Mouse (Mus musculus): Measurements from ENCODE around the gene Emilin1.

Gene Emilin1

DNA sequence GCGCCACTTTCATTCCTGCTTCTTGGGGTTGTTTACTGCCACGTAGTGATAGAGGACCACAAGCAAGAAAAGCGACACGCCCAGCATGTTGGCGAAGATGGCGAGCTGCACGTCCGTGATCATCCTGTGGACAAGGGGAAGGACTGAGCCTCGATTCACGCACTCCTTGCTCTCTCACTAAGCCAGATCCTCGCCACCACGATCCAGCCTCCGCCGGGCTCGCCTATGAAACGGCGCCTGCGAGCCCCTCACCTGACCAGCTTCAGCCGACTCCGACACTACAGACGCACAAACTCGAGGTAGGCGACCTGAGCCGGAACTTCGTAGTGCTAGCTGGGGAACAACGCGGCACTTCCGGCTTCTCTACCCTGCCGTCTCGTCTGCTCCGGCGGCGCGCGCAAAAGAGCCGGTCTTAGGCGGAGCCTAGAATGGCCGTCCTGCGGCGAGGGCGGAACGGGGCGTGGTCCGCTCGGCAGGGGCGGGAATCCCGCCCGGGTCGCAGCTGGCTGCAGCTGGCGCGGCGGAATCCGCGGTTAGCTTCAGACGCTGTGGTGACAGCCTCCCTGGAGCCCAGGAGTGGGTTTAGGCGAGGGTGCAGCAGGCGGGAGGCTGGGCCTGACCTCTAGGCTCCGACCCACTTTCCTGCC is 5.7 kb upstream of the Emilin1 start, which contains the start of gene Ost4:
Gene Ost4 (minus strand): TSS at position 376 of the 647 bp plus-strand sequence.
- peak; percentile 89 for DNase-seq (ENCODE audit: low read depth, low spot score)

- no peak for DNase-seq (ENCODE audit: low read depth, low spot score)
These were observed 4.5 kb upstream of the Emilin1 start for GRCm38 (mm10) chr5:30908426-30909299.

DNA sequence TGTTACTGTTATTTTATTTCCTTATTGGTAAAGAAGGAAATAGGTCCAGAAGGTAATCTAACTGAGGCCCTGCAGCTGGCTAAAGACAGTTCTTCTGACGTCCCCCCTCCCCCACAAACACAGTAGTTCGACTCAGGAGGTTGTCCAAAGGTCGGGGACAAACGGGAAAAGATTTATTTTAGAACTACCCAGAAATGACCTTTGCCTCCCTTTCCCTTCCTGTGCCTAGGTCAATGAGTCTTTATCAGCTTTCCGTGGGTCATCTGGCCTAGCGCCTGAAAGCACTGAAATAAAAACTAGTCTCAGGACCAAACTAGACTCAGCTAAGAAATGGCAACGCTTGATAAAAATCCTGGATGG is 3.9 kb upstream of the Emilin1 start:
- DNase-seq (ENCODE audit: low read depth, low spot score) = no peak

- no peak for DNase-seq (ENCODE audit: low read depth, low spot score)
These were observed 3.3 kb upstream of the Emilin1 start for GRCm38 (mm10) chr5:30909863-30910262.

DNA sequence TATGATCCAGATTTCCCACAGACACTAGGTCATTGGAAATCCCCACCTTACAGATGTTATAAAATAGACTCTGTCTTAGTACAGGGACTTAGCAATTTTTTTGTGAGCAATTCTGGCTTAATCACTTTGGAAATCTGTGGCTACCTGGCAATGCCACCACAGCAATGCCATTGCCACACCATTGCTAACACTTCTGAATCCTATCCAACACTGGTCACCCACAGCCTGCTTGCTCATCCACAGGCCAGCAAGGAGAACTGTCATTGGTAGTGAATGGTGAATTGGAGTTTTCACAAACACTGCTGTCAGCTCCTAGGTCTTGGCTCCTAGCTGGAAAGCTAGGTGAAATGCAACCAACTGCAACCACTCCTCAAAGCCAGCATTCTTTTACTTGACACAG is 2.7 kb upstream of the Emilin1 start:
- DNase-seq (ENCODE audit: low read depth, low spot score) = no peak

GRCm38 (mm10) chr5:30912156-30912555 is 1.0 kb upstream of the Emilin1 start:
- no peak for DNase-seq (ENCODE audit: low read depth, low spot score)

- no peak for DNase-seq (ENCODE audit: low read depth, low spot score)
These were observed 966 bp downstream of the Emilin1 start for GRCm38 (mm10) chr5:30914101-30914635.

DNA sequence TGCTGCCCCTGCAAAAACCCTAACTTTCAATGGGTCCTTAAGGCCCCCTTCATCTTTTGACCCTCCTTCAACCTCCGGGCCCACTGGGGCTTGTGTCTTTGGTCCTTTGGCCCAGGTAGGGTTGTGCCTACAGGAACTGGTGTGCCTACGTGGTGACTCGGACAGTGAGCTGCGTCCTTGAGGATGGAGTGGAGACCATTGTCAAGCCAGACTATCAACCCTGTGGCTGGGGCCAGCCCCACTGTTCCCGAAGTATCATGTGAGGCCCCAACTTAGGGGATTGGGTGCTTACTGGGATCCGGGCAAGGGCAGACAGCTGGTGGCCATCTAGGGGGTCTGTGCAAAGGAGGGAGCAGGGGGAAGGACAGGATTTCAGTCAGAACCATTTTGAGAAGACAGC is 1.6 kb downstream of the Emilin1 start:
- DNase-seq (ENCODE audit: low read depth, low spot score) = no peak

DNA sequence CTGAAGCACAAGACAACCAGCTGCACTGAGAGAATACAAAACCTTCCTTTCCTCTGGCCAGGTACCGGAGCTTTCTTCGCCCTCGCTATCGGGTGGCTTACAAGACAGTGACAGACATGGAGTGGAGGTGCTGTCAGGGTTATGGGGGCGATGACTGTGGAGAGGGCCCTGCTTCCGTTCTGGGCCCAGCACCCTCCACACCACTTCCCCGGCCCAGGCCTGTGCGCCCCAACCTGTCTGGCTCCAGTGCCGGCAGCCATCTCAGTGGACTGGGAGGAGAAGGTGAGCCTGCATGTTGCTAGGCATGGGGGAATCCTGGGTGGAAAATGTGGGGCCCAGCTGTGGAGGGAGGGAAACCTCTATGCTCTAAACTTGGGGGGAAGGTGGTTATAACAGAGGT is 2.3 kb downstream of the Emilin1 start:
- DNase-seq (ENCODE audit: low read depth, low spot score) = no peak

DNA sequence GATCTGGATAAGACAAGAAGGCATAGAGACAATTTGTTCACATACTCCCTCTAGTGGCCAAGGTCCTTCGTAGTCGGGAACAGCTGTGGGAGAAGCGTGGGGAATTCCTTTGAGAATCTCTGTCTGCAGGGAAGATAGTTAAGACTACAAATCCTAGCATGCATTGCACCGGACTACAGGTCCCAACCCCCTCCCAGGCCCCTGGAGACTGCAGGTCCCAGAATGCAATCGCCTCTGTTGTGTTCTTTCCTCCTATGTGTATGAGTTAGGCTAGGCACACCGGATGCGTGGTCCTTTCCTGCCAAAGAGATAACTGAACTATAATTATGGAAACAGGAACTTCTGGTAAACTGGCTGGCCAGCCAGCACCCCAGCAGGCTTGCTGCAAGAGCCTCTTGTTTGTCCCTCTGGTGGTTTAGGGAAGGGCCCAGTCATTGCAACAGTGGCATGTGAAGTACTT is 2.8 kb downstream of the Emilin1 start:
- DNase-seq (ENCODE audit: low read depth, low spot score) = peak; percentile 93

DNA sequence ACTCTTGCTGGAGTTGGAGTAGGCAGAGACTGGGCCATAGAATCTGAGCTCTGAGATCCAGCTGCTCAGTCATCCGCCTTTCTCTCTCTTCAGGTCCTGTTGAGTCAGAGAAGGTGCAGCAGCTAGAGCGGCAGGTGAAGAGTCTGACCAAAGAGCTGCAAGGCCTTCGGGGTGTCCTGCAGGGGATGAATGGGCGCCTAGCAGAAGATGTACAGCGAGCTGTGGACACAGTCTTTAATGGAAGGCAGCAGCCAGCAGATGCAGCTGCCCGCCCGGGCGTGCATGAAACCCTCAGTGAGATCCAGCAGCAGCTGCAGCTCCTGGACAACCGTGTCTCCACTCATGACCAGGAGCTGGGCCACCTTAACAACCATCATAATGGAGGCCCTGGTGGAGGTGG is 3.6 kb downstream of the Emilin1 start:
- no peak for DNase-seq (ENCODE audit: low read depth, low spot score)

DNA sequence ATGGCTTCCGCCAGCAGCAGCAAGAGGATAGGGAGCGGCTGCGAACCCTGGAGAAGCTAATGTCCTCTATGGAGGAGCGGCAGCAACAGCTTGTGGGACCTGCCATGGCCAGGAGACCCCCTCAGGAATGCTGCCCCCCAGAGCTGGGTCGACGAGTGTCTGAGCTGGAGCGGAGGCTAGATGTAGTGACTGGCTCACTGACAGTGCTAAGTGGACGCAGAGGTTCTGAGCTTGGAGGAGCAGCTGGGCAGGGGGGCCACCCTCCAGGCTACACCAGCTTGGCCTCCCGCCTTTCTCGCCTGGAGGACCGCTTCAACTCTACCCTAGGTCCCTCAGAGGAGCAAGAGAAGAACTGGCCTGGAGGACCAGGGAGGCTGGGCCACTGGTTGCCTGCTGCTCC is 4.1 kb downstream of the Emilin1 start:
- no peak for DNase-seq (ENCODE audit: low read depth, low spot score)

GRCm38 (mm10) chr5:30917891-30918670 is 4.9 kb downstream of the Emilin1 start:
- DNase-seq (ENCODE audit: low read depth, low spot score) = no peak

DNA sequence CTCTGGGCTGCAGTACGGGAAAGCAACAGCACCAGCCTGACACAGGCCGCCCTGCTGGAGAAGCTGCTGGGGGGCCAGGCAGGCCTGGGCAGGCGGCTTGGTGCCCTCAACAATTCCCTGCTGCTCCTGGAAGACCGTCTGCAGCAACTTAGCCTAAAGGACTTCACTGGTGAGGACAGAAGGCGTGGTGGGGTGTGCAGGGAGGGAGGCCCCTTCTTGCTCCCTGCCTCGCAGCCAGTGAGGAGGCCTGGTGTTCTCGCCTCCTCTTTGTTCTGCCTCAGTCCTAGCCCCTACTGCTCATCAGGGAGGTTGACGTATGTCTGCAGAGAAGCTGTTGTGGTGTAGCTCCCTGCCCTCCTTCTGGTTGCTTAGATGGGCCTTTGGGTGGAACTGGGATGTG is 5.5 kb downstream of the Emilin1 start:
- DNase-seq (ENCODE audit: low read depth, low spot score) = no peak

DNA sequence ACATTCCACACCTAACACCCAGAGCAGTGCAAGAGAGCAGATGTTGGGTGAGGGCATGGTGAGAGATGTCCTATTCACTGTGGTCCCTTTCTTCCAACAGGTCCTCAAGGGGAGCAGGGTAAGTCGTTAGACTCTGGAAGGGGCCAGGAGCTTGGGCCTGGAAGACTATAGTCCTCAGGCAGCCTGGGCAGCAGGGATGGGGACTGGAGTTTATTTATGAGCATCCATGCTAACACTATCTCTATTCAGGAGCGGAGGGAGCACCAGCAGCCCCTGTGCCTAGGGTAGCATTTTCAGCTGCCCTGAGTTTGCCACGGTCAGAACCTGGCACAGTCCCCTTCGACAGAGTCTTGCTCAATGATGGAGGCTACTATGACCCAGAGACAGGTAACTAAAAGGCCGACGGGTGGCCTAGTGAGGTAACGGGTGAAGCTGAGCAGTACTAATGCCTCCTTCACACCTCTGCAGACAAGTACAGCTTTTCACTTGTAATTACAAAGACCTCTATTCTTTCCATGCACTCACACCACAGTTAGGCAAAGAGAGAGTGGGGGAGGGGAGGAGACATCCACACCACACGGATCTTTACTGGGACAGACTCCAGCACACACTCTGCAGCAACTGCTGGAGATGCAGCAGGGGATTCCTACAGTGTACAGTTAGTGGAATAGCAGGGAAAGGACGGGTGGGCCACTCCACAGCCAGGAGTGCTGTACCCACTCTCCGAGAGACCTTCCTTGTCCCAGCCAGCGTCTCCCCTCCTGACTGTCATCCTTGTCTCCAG is 6.8 kb downstream of the Emilin1 start:
- no peak for DNase-seq (ENCODE audit: low read depth, low spot score)

GRCm38 (mm10) chr5:30920621-30921020 is 7.4 kb downstream of the Emilin1 start:
- DNase-seq (ENCODE audit: low read depth, low spot score) = no peak

DNA sequence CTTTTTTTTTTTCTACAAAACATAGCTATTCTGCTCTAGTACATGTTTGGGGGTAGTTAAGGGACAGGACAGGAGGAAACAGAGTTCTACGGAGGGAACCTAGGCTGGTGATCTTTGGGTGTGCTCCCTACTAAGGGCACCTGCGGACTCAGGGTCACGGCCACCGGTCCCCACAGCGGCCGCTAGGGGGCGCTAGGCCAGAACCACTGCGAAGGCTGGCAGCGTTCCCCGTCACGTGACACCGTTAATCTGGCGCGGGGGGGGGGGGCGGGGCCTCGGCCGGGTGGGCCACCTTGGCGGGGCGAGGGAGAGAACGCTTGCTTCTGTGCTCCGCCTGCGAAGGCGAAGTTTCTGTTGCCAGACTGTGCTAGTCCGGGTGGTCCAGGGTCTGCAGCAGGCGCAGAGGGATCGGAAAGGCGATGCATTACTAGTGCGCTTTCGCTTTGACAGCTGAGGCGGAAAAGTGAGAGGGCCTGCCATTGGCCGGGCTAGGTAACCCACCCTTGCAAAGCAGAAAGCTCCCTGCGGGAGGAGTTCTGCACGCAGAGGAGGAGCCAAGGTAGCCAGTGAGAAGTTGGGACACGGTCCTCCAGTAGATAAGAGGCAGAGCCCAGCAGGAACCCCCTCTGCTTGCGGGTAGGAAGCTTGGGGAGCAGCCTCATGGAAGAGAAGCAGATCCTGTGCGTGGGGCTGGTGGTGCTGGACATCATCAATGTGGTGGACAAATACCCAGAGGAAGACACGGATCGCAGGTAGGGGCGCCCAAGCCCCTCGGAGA is 8.2 kb downstream of the Emilin1 start, which contains the start of gene Khk:
Gene Khk (plus strand): TSS at position 176 of the 778 bp plus-strand sequence.
- peak; percentile 51 for DNase-seq (ENCODE audit: low read depth, low spot score)

GRCm38 (mm10) chr5:30922581-30923041 is 9.4 kb downstream of the Emilin1 start:
- DNase-seq (ENCODE audit: low read depth, low spot score) = no peak

GRCm38 (mm10) chr5:30923119-30923518 is 9.9 kb downstream of the Emilin1 start:
- no peak for DNase-seq (ENCODE audit: low read depth, low spot score)

DNA sequence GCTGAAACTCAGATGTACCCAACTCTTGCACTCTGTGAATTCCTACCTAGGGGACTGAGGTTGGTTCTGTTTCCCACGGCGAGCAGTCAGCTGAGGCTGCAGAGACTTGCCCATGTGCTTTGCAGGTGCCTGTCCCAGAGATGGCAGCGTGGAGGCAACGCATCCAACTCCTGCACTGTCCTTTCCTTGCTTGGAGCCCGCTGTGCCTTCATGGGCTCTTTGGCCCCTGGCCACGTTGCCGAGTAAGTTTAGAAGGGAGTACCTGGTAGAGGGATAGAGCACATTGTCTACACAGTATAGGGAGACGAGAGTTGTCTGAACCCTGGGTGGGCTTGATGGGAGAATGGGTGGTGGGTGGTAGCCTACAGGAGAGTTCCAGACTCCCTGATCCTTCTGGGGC is 11.4 kb downstream of the Emilin1 start:
- no peak for DNase-seq (ENCODE audit: low read depth, low spot score)

All from brain, embryonic 18.5 days (tissue).